Mouse (Mus musculus) Patski (cell line): ENCODE measurements at regions not wholly inside any gene's neighbourhood (a gene's known extent, or its start where the extent isn't known, plus 50 kb on each side); places are given as distances from the start of the nearest gene placed in this dataset.
"Not testable (repeated sequence)": the region's sequence is repeated elsewhere in the genome, so short reads cannot be mapped to it uniquely, and the experiment has no call there.

Experiments used
- ATAC-seq: fragments of 100-300 bp; one replicate; pipeline ENCODE4 v1.8.0; 2021
- CTCF ChIA-PET: fragments of 350-600 bp; sonication (Branson Sonifier 250); formaldehyde crosslinking; loops from one replicate; lab custom pipeline; 2022; ENCODE audit warnings: inconsistent platforms; lab: Charles Lee
- POLR2A ChIA-PET: fragments of 350-600 bp; sonication (Branson Sonifier 250); formaldehyde crosslinking; loops from one replicate; lab custom pipeline; 2022; ENCODE audit warnings: antibody characterized with exemption, inconsistent platforms; lab: Charles Lee
- DNase-seq: peaks from one replicate; pipeline ENCODE4 v3.0.0-alpha.2; 2011; ENCODE audit warnings: low read depth, low spot score
- H3K27me3 ChIP-seq: fragments of 371-371 bp; one replicate; pipeline ENCODE4 v1.5.1; 2021
- in situ Hi-C: fragments of 300-500 bp; cut with MboI; formaldehyde crosslinking; loops from 3 replicates; pipeline ENCODE4 v1.11.1; 2018; ENCODE audit warnings: low pct_unique_long_range_greater_than_20kb, mixed read lengths

- in situ Hi-C loops, H3K27me3 ChIP-seq, ATAC-seq, CTCF ChIA-PET, POLR2A ChIA-PET, DNase-seq: not testable (repeated sequence)
Observed at GRCm38 (mm10) chr14:53662700-53663355, 591.1 kb downstream of the Dad1 start.

- DNase-seq, H3K27me3 ChIP-seq, POLR2A ChIA-PET, ATAC-seq, CTCF ChIA-PET, in situ Hi-C loops: not testable (repeated sequence)
Observed at GRCm38 (mm10) chr14:53654669-53655068, 599.2 kb downstream of the Dad1 start.

- ATAC-seq, POLR2A ChIA-PET, in situ Hi-C loops, DNase-seq, CTCF ChIA-PET, H3K27me3 ChIP-seq: not testable (repeated sequence)
Observed at GRCm38 (mm10) chr14:53651061-53651460, 602.8 kb downstream of the Dad1 start.

- ATAC-seq, DNase-seq, CTCF ChIA-PET, in situ Hi-C loops, H3K27me3 ChIP-seq, POLR2A ChIA-PET: not testable (repeated sequence)
Observed at GRCm38 (mm10) chr14:53649189-53649588, 604.7 kb downstream of the Dad1 start.

GRCm38 (mm10) chr14:53640441-53640840 lies 613.5 kb downstream of the Dad1 start:
- CTCF ChIA-PET, ATAC-seq, POLR2A ChIA-PET, in situ Hi-C loops, DNase-seq, H3K27me3 ChIP-seq: not testable (repeated sequence)

- in situ Hi-C loops, POLR2A ChIA-PET, H3K27me3 ChIP-seq, DNase-seq: not testable (repeated sequence)
- ATAC-seq = peak; percentile 66
- CTCF ChIA-PET = interaction anchor here (1.0 kb wide), 1 partner anchor 13 kb away, joined by 3 read pairs; no protein-coding TSS in a partner anchor
Observed at GRCm38 (mm10) chr14:53637664-53638063, 616.2 kb downstream of the Dad1 start.

GRCm38 (mm10) chr14:53635206-53635605 lies 618.7 kb downstream of the Dad1 start:
- CTCF ChIA-PET, in situ Hi-C loops, POLR2A ChIA-PET, DNase-seq, ATAC-seq, H3K27me3 ChIP-seq: not testable (repeated sequence)

GRCm38 (mm10) chr14:53634320-53634979 lies 619.5 kb downstream of the Dad1 start:
- H3K27me3 ChIP-seq, in situ Hi-C loops, POLR2A ChIA-PET, CTCF ChIA-PET, DNase-seq, ATAC-seq: not testable (repeated sequence)

- POLR2A ChIA-PET, H3K27me3 ChIP-seq, in situ Hi-C loops, CTCF ChIA-PET: not testable (repeated sequence)
- DNase-seq (peak; percentile 15), ATAC-seq (peak; percentile 92)
Observed at GRCm38 (mm10) chr14:53633743-53634142, 620.2 kb downstream of the Dad1 start.

- in situ Hi-C loops = not testable (repeated sequence)
Observed at GRCm38 (mm10) chr14:53621376-53621775, 632.5 kb downstream of the Dad1 start.

GRCm38 (mm10) chr14:53616061-53616460 lies 637.8 kb downstream of the Dad1 start:
- CTCF ChIA-PET, DNase-seq, H3K27me3 ChIP-seq, ATAC-seq, POLR2A ChIA-PET, in situ Hi-C loops: not testable (repeated sequence)

More at GRCm38 (mm10) chr14:53621376-53621775, 632.5 kb downstream of the Dad1 start:
- DNase-seq, H3K27me3 ChIP-seq, ATAC-seq, CTCF ChIA-PET, POLR2A ChIA-PET: not testable (repeated sequence)
